Mouse (Mus musculus) retina, postnatal 7 days (tissue): ENCODE data around the gene Rab3gap2.

Experiments
- DNase-seq: peaks from one replicate; pipeline ENCODE4 v3.0.0-alpha.2; 2012; ENCODE audit warnings: low read depth, low spot score

Gene Rab3gap2

DNA sequence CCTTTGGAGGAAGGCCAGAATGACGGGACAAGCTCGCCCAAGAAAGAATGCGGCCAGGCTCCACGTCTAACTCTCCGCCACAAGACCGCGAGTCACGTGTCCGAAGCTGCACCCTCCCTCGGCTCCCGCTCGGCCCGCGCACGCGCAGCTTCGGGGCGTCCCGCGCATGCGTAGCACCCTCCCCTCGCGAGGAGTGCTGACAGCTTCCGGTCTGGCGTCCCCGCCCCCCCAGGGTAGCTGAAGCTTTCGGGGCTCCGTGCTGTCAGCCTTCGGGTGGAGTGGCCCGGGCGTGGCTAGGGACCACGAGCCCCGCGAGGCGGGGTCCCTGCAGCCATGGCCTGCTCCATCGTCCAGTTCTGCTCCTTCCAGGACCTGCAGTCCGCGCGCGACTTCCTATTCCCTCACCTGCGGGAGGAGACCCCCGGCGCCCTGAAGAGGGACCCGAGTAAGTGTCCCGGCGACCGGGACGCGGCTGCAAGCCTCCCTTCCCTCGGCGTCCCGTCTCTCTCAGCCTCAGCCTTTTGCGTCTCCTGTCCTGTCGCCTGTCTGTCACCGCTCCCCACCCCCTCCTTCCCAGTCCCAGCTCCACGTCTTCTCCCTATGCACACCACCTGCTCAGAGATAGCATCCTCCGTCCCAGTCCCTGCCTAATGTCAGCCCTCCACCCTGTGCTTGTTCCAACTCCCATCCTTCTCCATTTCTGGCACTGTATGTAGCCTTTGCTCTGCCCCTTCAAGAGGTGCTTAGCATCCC lies at the start of gene Rab3gap2:
Rab3gap2 (plus strand) TSS at position 209 of the 753 bp plus-strand sequence.
- peak; percentile 96 for DNase-seq

- no peak for DNase-seq
Measured at GRCm38 (mm10) chr1:185173641-185174040, 30.3 kb upstream of the Rab3gap2 start.

GRCm38 (mm10) chr1:185177860-185178259 lies 26.1 kb upstream of the Rab3gap2 start:
- no peak for DNase-seq

DNA sequence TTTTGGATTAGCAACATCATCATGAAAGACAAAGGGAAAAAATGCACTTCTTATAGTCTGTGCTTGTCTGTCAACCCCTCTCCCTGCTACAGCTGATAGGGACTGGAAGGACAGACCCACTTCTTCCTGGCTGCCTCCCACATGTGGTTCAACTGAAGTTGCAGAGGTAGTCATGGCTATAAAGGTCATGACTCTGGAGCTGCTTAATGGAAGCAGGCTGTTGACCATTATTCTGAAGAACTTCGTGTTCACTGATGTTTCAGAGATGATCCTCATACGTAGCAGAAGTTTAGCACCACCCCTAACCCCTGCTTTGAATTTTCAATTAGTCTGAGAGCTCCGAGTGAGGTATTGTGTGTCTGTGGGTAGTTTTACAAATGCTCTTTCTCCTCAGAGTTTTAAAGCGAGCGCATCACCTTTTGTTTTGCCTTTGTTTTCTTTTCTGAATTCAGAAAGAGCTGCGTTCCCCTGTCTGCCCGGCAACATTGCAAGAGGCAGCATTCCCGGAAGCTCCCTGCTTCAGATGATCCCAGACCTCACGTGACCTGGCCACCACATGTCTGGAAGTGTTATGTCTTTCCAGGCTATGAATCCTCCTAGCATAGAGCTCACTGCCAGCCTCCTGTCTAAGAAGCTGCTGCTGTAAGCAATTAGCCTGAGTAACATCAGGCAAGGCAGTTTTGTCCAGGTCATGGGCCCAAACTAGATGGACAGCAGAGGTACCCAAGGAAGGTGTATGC lies 20.2 kb upstream of the Rab3gap2 start:
- DNase-seq = no peak

- no peak for DNase-seq
Measured at GRCm38 (mm10) chr1:185185556-185185955, 18.4 kb upstream of the Rab3gap2 start.

GRCm38 (mm10) chr1:185187135-185187785 lies 16.7 kb upstream of the Rab3gap2 start:
- DNase-seq = peak; percentile 40

DNA sequence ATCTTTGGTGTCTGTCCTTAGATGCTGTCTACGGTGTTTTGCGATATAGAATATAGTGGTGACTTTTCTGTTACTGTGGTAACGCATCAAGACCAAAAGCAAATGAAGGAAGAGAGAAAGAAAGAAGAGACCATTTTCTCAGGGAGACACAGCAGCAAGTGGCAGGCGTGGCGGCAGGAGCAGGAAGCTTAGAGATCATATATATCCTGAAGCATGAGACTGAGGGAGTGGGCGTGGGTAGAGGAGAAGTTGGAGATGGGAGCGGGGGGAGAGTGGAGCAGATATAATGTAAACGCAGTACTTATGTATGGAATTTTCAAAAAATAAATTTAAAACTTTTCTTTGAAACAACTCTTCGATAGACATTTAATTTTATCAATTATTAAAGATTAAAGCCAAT lies 14.0 kb upstream of the Rab3gap2 start:
- no peak for DNase-seq

DNA sequence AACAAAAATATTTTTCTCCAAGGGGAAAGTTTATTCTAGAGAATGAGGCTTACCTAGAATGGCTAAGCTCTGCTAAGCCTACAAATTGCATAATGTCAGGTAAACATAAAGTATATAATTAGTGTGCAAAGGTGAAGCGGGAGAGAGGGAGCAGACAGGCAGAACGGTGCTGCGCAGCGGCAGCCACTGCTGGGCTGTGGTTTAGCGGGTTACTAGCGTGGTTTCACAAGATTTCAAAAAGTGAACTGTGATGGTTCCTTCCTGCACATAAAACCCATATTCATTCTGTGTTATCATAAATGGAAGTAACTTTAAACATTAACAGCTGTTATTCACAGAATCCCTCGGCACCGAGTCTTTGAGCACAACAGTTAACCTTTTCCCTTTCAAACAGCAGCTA lies 11.8 kb upstream of the Rab3gap2 start:
- no peak for DNase-seq

GRCm38 (mm10) chr1:185193509-185193908 lies 10.4 kb upstream of the Rab3gap2 start:
- DNase-seq = peak; percentile 54

- no peak for DNase-seq
Measured at GRCm38 (mm10) chr1:185196323-185196722, 7.6 kb upstream of the Rab3gap2 start.

- no peak for DNase-seq
Measured at GRCm38 (mm10) chr1:185200571-185201395, 3.1 kb upstream of the Rab3gap2 start.

GRCm38 (mm10) chr1:185201994-185202393 lies 1.9 kb upstream of the Rab3gap2 start:
- no peak for DNase-seq

- DNase-seq = no peak
Measured at GRCm38 (mm10) chr1:185203196-185203908, 565 bp upstream of the Rab3gap2 start.

- DNase-seq = no peak
Measured at GRCm38 (mm10) chr1:185205090-185205489, 1.2 kb downstream of the Rab3gap2 start.

DNA sequence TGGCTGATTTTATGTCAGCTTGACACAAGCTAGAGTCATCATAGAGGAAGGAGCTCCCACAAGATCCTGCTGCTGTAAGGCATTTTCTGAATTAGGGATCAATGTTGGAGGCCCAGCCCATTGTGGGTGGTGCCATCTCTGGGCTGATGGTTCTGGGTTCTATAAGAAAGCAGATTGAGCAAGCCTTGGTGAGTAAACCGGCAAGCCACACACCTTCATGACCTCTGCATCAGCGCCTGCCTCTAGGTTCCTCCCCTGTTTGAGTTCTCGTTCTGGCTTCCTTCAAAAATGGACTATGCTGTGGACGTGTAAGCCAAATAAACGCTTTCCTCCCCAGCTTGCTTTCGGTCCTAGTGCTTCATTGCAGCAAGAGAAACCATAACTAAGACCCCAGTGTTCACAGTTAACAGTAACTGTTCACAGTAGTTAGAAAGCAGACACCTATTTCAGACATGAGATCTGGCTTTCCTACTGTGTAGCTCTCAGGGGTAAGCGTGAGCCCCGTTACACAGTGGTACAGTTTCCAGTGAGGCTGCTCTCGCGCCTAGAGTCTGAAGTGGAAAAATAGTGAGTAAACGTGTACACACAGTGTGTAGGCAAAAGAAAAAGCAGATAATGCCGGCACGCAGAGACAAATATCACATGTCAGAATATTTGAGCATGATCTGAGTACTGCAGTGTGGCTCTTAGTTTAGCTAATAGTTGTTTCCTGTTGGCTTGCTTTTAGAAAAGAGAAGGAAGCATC lies 4.1 kb downstream of the Rab3gap2 start:
- DNase-seq = no peak

DNA sequence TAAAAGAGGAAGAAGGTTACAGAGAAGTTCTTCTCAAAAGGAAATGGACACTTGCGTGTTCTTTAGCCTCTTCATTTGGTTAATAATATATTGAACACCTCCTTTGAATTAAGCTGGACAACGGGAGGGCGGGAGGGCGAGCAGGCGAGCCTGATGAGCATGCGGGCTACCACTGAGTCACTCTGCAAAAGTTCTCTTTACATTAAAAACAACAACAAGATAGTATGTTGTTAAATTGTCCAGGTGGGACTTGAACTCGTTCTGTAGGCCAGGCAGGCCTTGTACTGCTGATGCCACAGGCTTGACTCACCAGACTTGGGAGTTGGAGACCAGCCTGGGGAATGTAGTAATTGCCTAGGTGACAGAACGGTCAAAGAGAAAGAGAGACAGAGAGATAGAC lies 4.8 kb downstream of the Rab3gap2 start:
- DNase-seq = no peak

DNA sequence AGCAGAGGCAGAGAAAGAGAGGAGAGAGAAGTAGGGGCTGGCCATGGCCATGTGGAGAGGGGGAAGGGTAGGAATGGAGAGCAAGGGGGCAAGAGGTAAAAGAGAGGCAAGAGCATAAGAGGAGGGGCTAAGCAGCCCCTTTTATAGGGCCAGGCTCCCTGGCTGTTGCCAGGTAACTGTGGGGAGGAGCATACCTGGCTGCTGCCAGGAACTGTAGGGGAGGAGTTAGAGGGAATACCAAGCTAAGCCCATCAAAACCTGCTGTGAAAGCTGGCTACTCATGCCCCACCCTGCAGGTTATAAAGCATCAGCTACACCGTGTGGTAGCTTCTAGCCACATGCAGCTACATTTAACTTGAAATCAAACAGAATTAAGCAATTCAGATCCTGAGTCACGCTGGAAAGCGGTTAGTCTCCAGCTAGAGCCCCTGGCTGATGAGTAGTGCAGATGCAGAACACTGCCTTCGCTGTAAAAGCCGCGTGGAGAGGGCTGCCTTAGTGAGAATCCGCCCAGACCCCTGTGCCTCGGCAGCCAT lies 5.8 kb downstream of the Rab3gap2 start:
- no peak for DNase-seq

DNA sequence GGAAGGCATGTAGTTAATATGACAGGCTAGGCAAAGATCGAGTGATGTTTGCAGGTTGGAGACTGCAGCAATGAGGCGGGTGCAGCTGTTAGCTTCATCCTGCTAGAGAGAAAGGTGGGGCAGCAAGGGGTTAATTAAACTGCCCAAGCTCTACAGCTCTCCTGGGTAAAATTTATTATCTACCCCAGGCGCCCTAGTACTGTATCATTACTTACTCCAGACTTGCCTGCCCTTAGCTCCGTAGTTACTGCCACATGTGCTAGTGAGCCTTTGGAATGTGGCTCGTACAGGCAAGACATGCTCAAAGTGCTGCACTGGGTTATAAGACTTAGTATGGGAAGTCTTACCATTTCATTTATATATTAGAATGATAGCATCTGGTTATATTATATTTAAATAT lies 12.4 kb downstream of the Rab3gap2 start:
- DNase-seq = no peak

DNA sequence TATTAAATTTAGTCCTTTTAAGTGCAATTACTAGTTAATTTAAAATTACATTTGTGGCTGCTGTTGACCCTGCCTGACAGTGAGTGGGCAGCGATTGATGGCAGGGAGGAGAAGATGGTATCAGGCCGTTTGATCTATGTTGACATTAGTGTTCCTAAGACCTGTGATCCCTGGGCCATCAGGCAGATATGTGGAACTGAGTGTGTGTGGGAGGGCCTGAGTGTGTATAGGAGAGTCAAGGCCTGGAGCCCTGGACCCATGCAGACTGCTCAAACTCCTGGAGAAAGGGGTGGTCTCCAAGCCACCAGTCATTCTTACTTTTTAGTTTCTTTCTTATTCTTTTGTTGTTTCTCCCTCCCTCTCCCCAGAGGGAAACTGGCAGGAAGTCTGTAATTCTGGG lies 12.8 kb downstream of the Rab3gap2 start:
- no peak for DNase-seq

DNA sequence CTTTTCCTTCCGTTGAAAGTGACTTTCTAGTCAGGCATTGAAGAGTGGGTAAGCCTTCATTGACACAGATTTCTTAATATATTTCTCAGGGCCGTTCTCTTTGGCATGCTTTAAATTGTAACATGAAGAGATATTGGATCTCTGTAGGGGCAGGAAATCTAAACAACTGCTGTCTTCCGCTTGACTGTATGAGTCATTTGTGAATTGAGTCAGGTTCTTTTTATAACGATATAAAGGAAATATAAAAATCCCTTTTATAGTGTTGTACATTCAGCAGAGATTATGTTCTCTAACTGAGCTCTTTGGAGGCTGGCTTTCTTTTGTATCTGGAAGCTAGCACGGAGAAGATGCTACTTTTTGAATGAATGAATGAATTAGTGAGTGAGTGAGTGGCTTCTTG lies 14.0 kb downstream of the Rab3gap2 start:
- DNase-seq = no peak
